9 mouse cellular contexts compared by ENCODE assay signal in genomic region chr5:115415111-115416085, GRCm38 (mm10). TPM values are rescaled to one million over a fixed set of nuclear protein-coding genes. Genes with fewer than 3 reads are reported as not detected.
A peak's percentile ranks its signal among the peaks of the same experiment; 100 is the strongest.
DNase-seq lines count a peak whose midpoint lies in the region; ATAC-seq and TF ChIP-seq lines count a peak whose summit lies in the region.
"Had no signal": no experiment of that assay in that cellular context is flagged by ENCODE, and none has a peak within 500 bp of the region (broad histone marks: within the 10 kb centered on the region; RNA-seq: fewer than 3 reads in every experiment).

No protein-coding gene starts in this region.

- H3K27me3 ChIP-seq in heart, embryonic 13.5 days (replicated peaks) = no peaks in the 10 kb centered on the region
- H3K27me3 ChIP-seq in forebrain, postnatal 0 days (ENCODE audit: insufficient read depth, low read length) = no peaks in the 10 kb centered on the region
- H3K27me3 ChIP-seq in neural tube, embryonic 13.5 days = no peaks in the 10 kb centered on the region
- no peaks in the 10 kb centered on the region; the same call in 1 of the 2 replicates for H3K27me3 ChIP-seq in liver, embryonic 11.5 days (replicated peaks; ENCODE audit: control insufficient read depth, insufficient read depth, low read length)

- H3K36me3 ChIP-seq in heart, embryonic 13.5 days = no peaks in the 10 kb centered on the region
- H3K36me3 ChIP-seq in forebrain, postnatal 0 days (ENCODE audit: insufficient read depth) = no peaks in the 10 kb centered on the region
- no peaks in the 10 kb centered on the region for H3K36me3 ChIP-seq in neural tube, embryonic 13.5 days
- H3K36me3 ChIP-seq in liver, embryonic 11.5 days (ENCODE audit: control insufficient read depth, insufficient read depth, low read length) = no peaks in the 10 kb centered on the region; the same call in 1 of the 2 replicates

- H3K4me2 ChIP-seq in heart, embryonic 13.5 days = peak overlapping the region; percentile 52
- peak overlapping the region; percentile 38 for H3K4me2 ChIP-seq in forebrain, postnatal 0 days (ENCODE audit: low read depth)
- H3K4me2 ChIP-seq in neural tube, embryonic 13.5 days = peak overlapping the region; percentile 44
- H3K4me2 ChIP-seq in liver, embryonic 11.5 days = no peak overlapping the region

- DNase-seq in heart, adult 11 months = no peak
- DNase-seq in ES-CJ7 (ENCODE audit: low read depth, low spot score) = peak; percentile 58
- DNase-seq in forebrain, postnatal 0 days = peak; percentile 54
- DNase-seq in right cerebral cortex, postnatal 36 days (ENCODE audit: low spot score in 2 of 2) = no peak
- DNase-seq in liver, embryonic 11.5 days (ENCODE audit: low spot score) = no peak
- no peak for DNase-seq in yolk sac, embryonic 10.5 days (ENCODE audit: low spot score)

- H3K9me3 ChIP-seq in heart, embryonic 13.5 days = peaks cover 3% of the 10 kb centered on the region; the same call in 1 of the 2 replicates
- no peaks in the 10 kb centered on the region for H3K9me3 ChIP-seq in forebrain, postnatal 0 days (ENCODE audit: low read length)
- H3K9me3 ChIP-seq in neural tube, embryonic 13.5 days = peaks cover 2% of the 10 kb centered on the region; the same call in 1 of the 2 replicates
- H3K9me3 ChIP-seq in liver, embryonic 11.5 days (ENCODE audit: control insufficient read depth, low read length) = no peaks in the 10 kb centered on the region

- H3K4me1 ChIP-seq in heart, embryonic 13.5 days = peaks cover 6% of the 10 kb centered on the region
- 0 out of 2 replicates have a peak, but pooled peaks cover 3% of the 10 kb centered on the region for H3K4me1 ChIP-seq in forebrain, postnatal 0 days (ENCODE audit: insufficient read depth)
- H3K4me1 ChIP-seq in neural tube, embryonic 13.5 days (replicated peaks) = peaks cover 12% of the 10 kb centered on the region
- H3K4me1 ChIP-seq in liver, embryonic 11.5 days (replicated peaks; ENCODE audit: control insufficient read depth, insufficient read depth, low read length) = no peaks in the 10 kb centered on the region

- ATAC-seq in heart, embryonic 13.5 days (ENCODE audit: extremely low read depth, insufficient number of reproducible peaks, low FRiP score, low TSS enrichment) = no peak
- ATAC-seq in forebrain, postnatal 0 days = no peak
- no peak for ATAC-seq in neural tube, embryonic 13.5 days (ENCODE audit: low read depth)
- ATAC-seq in liver, embryonic 11.5 days (replicated peaks; ENCODE audit: low FRiP score) = no peak

- no peak for TF ChIP-seq CTCF in forebrain, postnatal 0 days (IDR thresholded peaks at IDR 0.05; ENCODE audit: low read depth)

- H3K9ac ChIP-seq in heart, embryonic 13.5 days = 0 out of 2 replicates have a peak overlapping the region, but pooled peaks have one; percentile 33
- no peak overlapping the region for H3K9ac ChIP-seq in forebrain, postnatal 0 days
- H3K9ac ChIP-seq in neural tube, embryonic 13.5 days = peak overlapping the region; percentile 34; the same call in 1 of the 2 replicates
- no peak overlapping the region for H3K9ac ChIP-seq in liver, embryonic 11.5 days (ENCODE audit: low read depth, low read length)

- H3K4me3 ChIP-seq in heart, embryonic 13.5 days = peak overlapping the region; percentile 20; the same call in 1 of the 2 replicates
- H3K4me3 ChIP-seq in forebrain, postnatal 0 days (ENCODE audit: low read depth, low read length) = peak overlapping the region; percentile 11; the same call in 1 of the 2 replicates
- H3K4me3 ChIP-seq in neural tube, embryonic 13.5 days = peak overlapping the region; percentile 15; the same call in 1 of the 2 replicates
- no peak overlapping the region for H3K4me3 ChIP-seq in liver, embryonic 11.5 days (ENCODE audit: low read depth, low read length)
- H3K4me3 ChIP-seq: myocyte had no signal

- 53% methylated on average over 24 of the region's 24 CpGs for WGBS in heart, embryonic 13.5 days
- 46% methylated on average over 24 of the region's 24 CpGs for WGBS in forebrain, postnatal 0 days
- WGBS in neural tube, embryonic 13.5 days = 59% methylated on average over 24 of the region's 24 CpGs
- WGBS in liver, embryonic 11.5 days = 57% methylated on average over 24 of the region's 24 CpGs

- no peak overlapping the region for H3K27ac ChIP-seq in heart, embryonic 13.5 days (replicated peaks)
- no peak overlapping the region for H3K27ac ChIP-seq in forebrain, postnatal 0 days (ENCODE audit: low read depth, low read length)
- peak overlapping the region; percentile 67 for H3K27ac ChIP-seq in neural tube, embryonic 13.5 days (replicated peaks)
- H3K27ac ChIP-seq in liver, embryonic 11.5 days (ENCODE audit: low read depth, low read length) = no peak overlapping the region

RNA-seq across cellular contexts. Expression of gene Msi1, which starts 14.0 kb away (rescaled TPM):
- polyA plus RNA-seq in heart, embryonic 13.5 days (2015; fragmentation: Nextera tagmentation; extraction: Ambion mirVana) = 3.7 and 4.1 TPM in 2 replicates
- 53.8 and 65.9 TPM in 2 replicates for total RNA-seq in forebrain, postnatal 0 days (2014; rRNA removed)
- polyA plus RNA-seq in forebrain, postnatal 0 days (2015; fragmentation: Nextera tagmentation; extraction: Ambion mirVana) = 48.2 and 49.9 TPM in 2 replicates
- 66.5 and 66.7 TPM in 2 replicates for polyA plus RNA-seq in neural tube, embryonic 13.5 days (2015; fragmentation: Nextera tagmentation; extraction: Ambion mirVana)
- polyA plus RNA-seq in liver, embryonic 11.5 days (2014; fragmentation: Nextera tagmentation; extraction: Ambion mirVana) = 7.5 and 9.7 TPM in 2 replicates

RNA-seq across cellular contexts. Expression of gene Pla2g1b, which starts 50.7 kb away (rescaled TPM):
- 0.88 and 1.1 TPM in 2 replicates for polyA plus RNA-seq in heart, embryonic 13.5 days (2015; fragmentation: Nextera tagmentation; extraction: Ambion mirVana)
- not detected in 2 replicates for total RNA-seq in forebrain, postnatal 0 days (2014; rRNA removed)
- polyA plus RNA-seq in forebrain, postnatal 0 days (2015; fragmentation: Nextera tagmentation; extraction: Ambion mirVana) = not detected in 2 replicates
- 0.95 TPM in 1 of 2 replicates, not detected in the other for polyA plus RNA-seq in neural tube, embryonic 13.5 days (2015; fragmentation: Nextera tagmentation; extraction: Ambion mirVana)
- 0.89 and 1.2 TPM in 2 replicates for polyA plus RNA-seq in liver, embryonic 11.5 days (2014; fragmentation: Nextera tagmentation; extraction: Ambion mirVana)
- polyA plus RNA-seq: myocyte had no signal

Comparison
In these comparisons a context has a peak if more than half of its experiments do, and no peak if none do; other contexts are left out.
1. H3K9ac ChIP-seq: peak in heart, embryonic 13.5 days (single experiment) and neural tube, embryonic 13.5 days (single experiment); none in forebrain, postnatal 0 days (single experiment) and liver, embryonic 11.5 days (single experiment).
2. DNase-seq: peak in ES-CJ7 (single experiment) and forebrain, postnatal 0 days (single experiment); none in heart, adult 11 months (single experiment), right cerebral cortex, postnatal 36 days (0 of 2), liver, embryonic 11.5 days (single experiment) and yolk sac, embryonic 10.5 days (single experiment).